Mouse (Mus musculus) liver, postnatal 0 days (tissue): Measurements from ENCODE around the gene Gpr146. TPM values are rescaled to one million over a fixed set of nuclear protein-coding genes. Genes with fewer than 3 reads are reported as not detected.

Experiments
- ATAC-seq: fragments of 200-750 bp; cut with Nextera tagmentation; 2 replicates; pipeline ENCODE4 v1.8.0; 2017; ENCODE audit warnings: mild to moderate bottlenecking, moderate library complexity
- DNase-seq: peaks from one replicate; pipeline ENCODE4 v3.0.0-alpha.2; 2016
- H3K27ac ChIP-seq: fragments of 300-500 bp; sonication (generic); 2 replicates; pipeline ENCODE4 v1.5.1; 2014; ENCODE audit warnings: antibody characterized with exemption, moderate library complexity, mild to moderate bottlenecking, low read depth
- H3K27me3 ChIP-seq: fragments of 300-500 bp; sonication (generic); 2 replicates; pipeline ENCODE4 v1.6.1; 2014; ENCODE audit warnings: low read length, control low read depth, mixed read lengths; ENCODE audit not compliant: insufficient read depth
- H3K36me3 ChIP-seq: fragments of 300-500 bp; sonication (generic); replicated peaks from 2 replicates; pipeline ENCODE4 v1.6.1; 2014; ENCODE audit warnings: mild to moderate bottlenecking, control low read depth, low read length, moderate library complexity, mixed read lengths; ENCODE audit not compliant: insufficient read depth
- H3K4me1 ChIP-seq: fragments of 300-500 bp; sonication (generic); 2 replicates; pipeline ENCODE4 v1.6.1; 2014; ENCODE audit warnings: antibody characterized with exemption, mild to moderate bottlenecking, control low read depth; ENCODE audit not compliant: insufficient read depth
- H3K4me2 ChIP-seq: fragments of 300-500 bp; sonication (generic); 2 replicates; pipeline ENCODE4 v1.6.1; 2014; ENCODE audit warnings: low read depth, mild to moderate bottlenecking, low read length, moderate library complexity, mixed read lengths
- H3K4me3 ChIP-seq: fragments of 300-500 bp; sonication (generic); 2 replicates; pipeline ENCODE4 v1.5.1; 2014; ENCODE audit warnings: low read depth, low read length
- H3K9ac ChIP-seq: fragments of 300-500 bp; sonication (generic); replicated peaks from 2 replicates; pipeline ENCODE4 v1.6.1; 2014; ENCODE audit warnings: mild to moderate bottlenecking, moderate library complexity
- H3K9me3 ChIP-seq: fragments of 300-500 bp; sonication (generic); 2 replicates; pipeline ENCODE4 v1.6.1; 2016; ENCODE audit warnings: mild to moderate bottlenecking, control low read depth, low read length, mixed read lengths
- CTCF ChIP-seq: sonication (generic); IDR thresholded peaks from 2 replicates; pipeline ENCODE4 v1.5.1; 2016; ENCODE audit warnings: antibody characterized with exemption, low read depth
- EP300 ChIP-seq: IDR thresholded peaks from 2 replicates; pipeline ENCODE4 v1.6.1; 2016; ENCODE audit warnings: antibody characterized with exemption, low read depth, mild to moderate bottlenecking
- WGBS: fragments of 180-500 bp; shearing (Covaris S2); extraction: QIAGEN DNeasy Blood & Tissue Kit; methylation state at CpG from one replicate; pipeline ENCODE4 v1.1.7; 2014; ENCODE audit not compliant: insufficient replicate concordance; 5-methylcytosine and 5-hydroxymethylcytosine counted together
- polyA plus RNA-seq: library from polyadenylated mRNA; unstranded; fragments of >200 nt; fragmentation: Nextera tagmentation; extraction: Ambion mirVana; gene quantifications from 2 replicates; pipeline ENCODE4 v1.2.1, GENCODE M21; 2015

Gene Gpr146
- polyA plus RNA-seq, 1 experiment from 2014 or later, result 14.7 TPM

DNA sequence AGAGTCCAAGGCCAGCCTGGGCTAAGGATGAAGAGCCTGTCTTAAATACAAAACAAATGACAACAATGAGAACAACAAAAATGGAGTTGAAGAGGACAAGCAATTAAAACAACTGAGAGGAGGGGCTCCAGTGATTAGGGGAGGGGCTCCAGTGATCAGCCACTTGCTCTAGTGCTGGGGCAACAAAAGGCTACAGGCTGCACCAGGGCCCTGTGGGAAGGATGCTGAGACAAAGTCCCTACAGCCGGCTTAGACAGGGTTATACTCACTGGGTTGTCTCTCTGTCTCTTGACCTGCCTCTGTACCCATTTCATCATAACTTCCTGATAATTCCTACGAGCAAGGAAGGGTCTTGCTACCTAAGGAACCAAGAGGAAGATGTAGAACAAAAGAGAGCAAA, 40.6 kb downstream of the Gpr146 start:
- no peak overlapping the region for H3K4me3 ChIP-seq
- no peak overlapping the region for H3K4me2 ChIP-seq
- ATAC-seq (no peak), DNase-seq (no peak)
- no peaks in the 10 kb centered on the region for H3K27me3 ChIP-seq
- no peaks in the 10 kb centered on the region for H3K4me1 ChIP-seq
- no peak for TF ChIP-seq CTCF
- H3K36me3 ChIP-seq, result peaks cover 3% of the 10 kb centered on the region; the same call in 1 of the 2 replicates
- H3K27ac ChIP-seq, result no peak overlapping the region
- H3K9ac ChIP-seq, result no peak overlapping the region
- 47% methylated on average over 2 of the region's 2 CpGs for WGBS
- H3K9me3 ChIP-seq, result no peaks in the 10 kb centered on the region

DNA sequence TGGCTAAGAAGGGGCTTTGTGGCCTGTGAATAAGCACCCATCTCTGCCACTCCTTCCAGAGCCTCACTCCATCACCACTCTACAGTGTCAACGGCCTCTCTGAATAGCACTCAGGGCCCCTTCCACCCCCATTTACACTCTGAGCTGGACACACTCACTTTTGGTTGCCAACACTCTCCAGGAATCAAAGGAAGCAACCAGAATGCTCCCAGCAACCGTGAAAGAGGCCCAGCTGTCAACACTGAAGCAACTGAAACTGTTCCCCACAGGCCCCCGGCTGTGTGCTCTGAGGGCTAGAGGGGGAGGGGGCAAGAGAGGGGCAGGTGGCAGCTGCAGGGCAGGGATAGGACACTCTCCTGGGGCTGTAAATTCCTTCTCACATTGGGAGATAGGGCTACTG, 41.1 kb downstream of the Gpr146 start:
- Histone ChIP-seq H3K27me3 (no peaks in the 10 kb centered on the region), H3K4me2 (no peak overlapping the region), H3K9ac (no peak overlapping the region), H3K9me3 (no peaks in the 10 kb centered on the region), H3K36me3 (peaks cover 3% of the 10 kb centered on the region; the same call in 1 of the 2 replicates), H3K4me3 (no peak overlapping the region), H3K4me1 (no peaks in the 10 kb centered on the region), H3K27ac (no peak overlapping the region)
- no peak for ATAC-seq
- no peak for DNase-seq
- TF ChIP-seq EP300, result no peak
- TF ChIP-seq CTCF, result no peak
- 20% methylated on average over 3 of the region's 3 CpGs for WGBS

DNA sequence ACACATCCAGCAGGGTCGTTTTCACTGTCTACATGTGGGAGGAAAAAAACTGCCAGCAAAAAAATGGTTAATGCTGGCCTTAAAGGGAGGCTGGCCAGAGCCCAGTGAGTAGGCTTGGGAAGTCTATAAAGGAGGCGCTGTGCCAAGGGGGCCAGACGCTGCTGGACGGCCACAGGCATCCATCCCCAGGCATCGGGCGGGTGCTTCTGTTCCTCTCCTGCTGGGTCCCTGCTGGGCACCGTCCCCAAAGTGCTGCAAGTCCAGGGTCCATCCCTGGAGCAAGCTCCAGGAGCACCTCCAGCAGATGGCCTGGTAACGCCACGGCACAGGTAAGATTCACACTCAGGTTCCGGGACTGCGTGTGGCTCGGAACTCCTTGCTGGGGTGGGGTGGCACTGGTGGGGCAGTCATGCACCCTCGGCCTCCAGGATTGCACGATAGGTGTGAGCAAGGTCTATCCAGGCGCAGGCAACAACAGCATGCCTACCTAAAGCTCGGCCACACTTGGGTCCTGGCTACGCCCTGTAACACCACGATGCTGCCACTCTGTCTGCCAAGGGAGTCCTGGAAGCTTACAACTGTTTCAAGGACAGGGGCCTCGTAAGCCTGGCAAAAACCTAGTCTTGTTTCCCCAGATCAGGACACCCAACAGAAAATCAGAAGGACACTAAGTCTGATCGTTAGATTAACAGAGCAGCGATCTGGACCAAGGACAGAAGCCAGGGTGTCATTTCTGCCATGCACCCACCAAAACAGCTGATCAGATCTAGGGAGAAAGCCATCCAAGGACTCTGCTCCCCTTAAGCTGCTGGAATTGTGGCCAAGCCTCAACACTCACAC, 45.7 kb downstream of the Gpr146 start, which contains the start of gene Gper1:
Gper1 (plus strand) TSS at position 126 of the 840 bp plus-strand sequence.
- H3K4me3 ChIP-seq, result no peak within 1 kb of the TSS
- H3K4me2 ChIP-seq, result no peak within 1 kb of the TSS
- no peaks in the 10 kb centered on the region for H3K27me3 ChIP-seq

DNA sequence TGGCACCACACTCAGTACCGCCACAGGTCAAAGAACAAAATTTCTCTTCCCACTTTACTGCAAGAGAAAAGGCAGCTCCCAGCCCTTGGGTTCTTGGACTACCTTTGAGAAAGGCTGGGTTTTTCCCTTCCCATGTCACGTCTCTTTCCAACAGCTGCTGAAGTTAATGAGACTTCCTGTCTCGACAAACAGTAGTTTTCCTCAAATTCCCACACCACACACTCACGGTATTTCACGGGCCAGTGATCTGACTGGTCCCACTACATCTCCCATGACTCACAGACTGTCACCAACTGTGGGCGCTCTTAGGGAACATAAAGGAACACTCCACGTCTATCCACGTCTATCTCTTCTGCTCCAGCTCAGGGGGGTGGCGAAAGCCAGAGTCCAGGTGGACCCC, 47.7 kb downstream of the Gpr146 start:
- no peaks in the 10 kb centered on the region for H3K4me1 ChIP-seq
- no peak overlapping the region for H3K27ac ChIP-seq
- no peaks in the 10 kb centered on the region for H3K27me3 ChIP-seq
- no peak overlapping the region for H3K4me3 ChIP-seq
- H3K36me3 ChIP-seq, result no peaks in the 10 kb centered on the region
- no peak overlapping the region for H3K4me2 ChIP-seq
- TF ChIP-seq CTCF (no peak), EP300 (no peak)
- no peak overlapping the region for H3K9ac ChIP-seq
- WGBS, result 71% methylated on average over 9 of the region's 9 CpGs
- H3K9me3 ChIP-seq, result no peaks in the 10 kb centered on the region
- DNase-seq (no peak), ATAC-seq (no peak)

More for the DNA sequence above, 45.7 kb downstream of the Gpr146 start, which contains the start of gene Gper1:
- no peak within 1 kb of the TSS for H3K9ac ChIP-seq
- no peaks in the 10 kb centered on the region for H3K9me3 ChIP-seq
- WGBS, result 72% methylated on average over 21 of the region's 21 CpGs
- no peak for DNase-seq
- no peak for ATAC-seq
- H3K27ac ChIP-seq, result no peak within 1 kb of the TSS
- TF ChIP-seq EP300, result no peak
- TF ChIP-seq CTCF, result no peak
- no peaks in the 10 kb centered on the region for H3K36me3 ChIP-seq
- H3K4me1 ChIP-seq, result no peaks in the 10 kb centered on the region

DNA sequence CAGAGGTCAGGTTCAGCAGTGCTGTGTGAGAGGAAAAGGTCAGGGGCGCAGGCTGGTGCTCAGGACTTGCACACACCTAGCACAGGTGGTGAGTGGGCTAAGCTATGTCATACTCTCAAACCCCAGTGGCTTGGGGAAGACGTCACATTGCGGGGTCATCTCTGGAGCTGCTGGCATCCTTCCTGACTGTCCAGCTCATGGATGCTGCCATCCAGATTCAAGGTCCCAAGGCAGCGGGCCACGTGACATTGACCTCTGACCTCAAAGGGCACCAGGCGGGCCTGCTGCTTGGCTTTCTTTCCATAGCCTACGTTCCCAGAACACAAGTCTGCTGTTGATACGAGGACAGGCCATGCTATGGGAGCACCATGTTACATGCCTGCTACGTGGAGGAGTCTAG, 49.5 kb downstream of the Gpr146 start:
- H3K4me3 ChIP-seq, result no peak overlapping the region
- H3K27ac ChIP-seq, result no peak overlapping the region
- H3K4me1 ChIP-seq, result no peaks in the 10 kb centered on the region
- no peak overlapping the region for H3K9ac ChIP-seq
- 81% methylated on average over 9 of the region's 9 CpGs for WGBS
- no peaks in the 10 kb centered on the region for H3K9me3 ChIP-seq
- ATAC-seq (no peak), DNase-seq (no peak)
- no peak for TF ChIP-seq EP300
- no peak for TF ChIP-seq CTCF
- no peaks in the 10 kb centered on the region for H3K27me3 ChIP-seq
- no peak overlapping the region for H3K4me2 ChIP-seq
- H3K36me3 ChIP-seq, result no peaks in the 10 kb centered on the region

DNA sequence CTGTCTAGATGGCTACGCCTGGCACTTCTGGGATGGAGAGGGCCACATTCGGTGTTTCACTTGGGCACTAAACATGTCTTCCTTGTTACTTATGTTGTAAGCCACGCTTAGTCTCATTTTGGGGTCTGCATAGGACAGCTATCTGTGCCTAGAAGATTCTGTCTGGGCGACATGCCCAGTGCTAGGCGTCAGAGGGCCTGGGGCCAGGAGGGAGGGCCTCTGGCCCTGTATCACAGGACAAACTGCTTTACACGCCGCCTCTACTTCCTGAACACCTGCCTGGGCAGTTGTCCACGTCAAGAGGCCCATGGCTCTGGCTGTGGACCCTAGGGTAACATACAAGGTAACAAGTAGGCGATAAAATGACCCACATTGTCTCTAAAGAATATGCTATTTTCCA, 50.5 kb downstream of the Gpr146 start:
- H3K27ac ChIP-seq, result no peak overlapping the region
- H3K36me3 ChIP-seq, result no peaks in the 10 kb centered on the region
- no peak overlapping the region for H3K4me3 ChIP-seq
- TF ChIP-seq EP300 (no peak), CTCF (no peak)
- no peaks in the 10 kb centered on the region for H3K4me1 ChIP-seq
- H3K27me3 ChIP-seq, result no peaks in the 10 kb centered on the region
- WGBS, result 74% methylated on average over 9 of the region's 9 CpGs
- DNase-seq (no peak), ATAC-seq (no peak)
- no peak overlapping the region for H3K9ac ChIP-seq
- H3K9me3 ChIP-seq, result no peaks in the 10 kb centered on the region
- no peak overlapping the region for H3K4me2 ChIP-seq
